Mouse (Mus musculus): Measurements from ENCODE around the gene Hnrnpu. TPM values are rescaled to one million over a fixed set of nuclear protein-coding genes. Genes with fewer than 3 reads are reported as not detected.
A peak's percentile ranks its signal among the peaks of the same experiment; 100 is the strongest.

The Hnrnpu gene
- total RNA-seq, 2 experiments from 2014 or later, result 135 to 140 TPM

- intact Hi-C loops (cut with DNase I), result loop anchor here (1.0 kb wide), 3 partner anchors 19 to 69 kb away; partner anchors contain the start of gene Efcab2
- peak; percentile 75 for DNase-seq
- Histone ChIP-seq H3K27ac (peak overlapping the region; percentile 100), H3K4me3 (peak overlapping the region; percentile 81)
- no peak for TF ChIP-seq CTCF (IDR thresholded peaks at IDR 0.05)
These were observed 668 bp downstream of the Hnrnpu start for GRCm38 (mm10) chr1:178336777-178337481.

- DNase-seq, result peak; percentile 99
- H3K27ac ChIP-seq, result peak overlapping the region; percentile 100
- TF ChIP-seq CTCF (IDR thresholded peaks at IDR 0.05), result no peak
- peak overlapping the region; percentile 81 for H3K4me3 ChIP-seq
- intact Hi-C loops (cut with DNase I), result loop anchor here (1.0 kb wide), 1 partner anchor 18 kb away; no protein-coding TSS in a partner anchor
These were observed 1.3 kb downstream of the Hnrnpu start for GRCm38 (mm10) chr1:178336289-178336775.

- DNase-seq, result no peak
- peak overlapping the region; percentile 81 for H3K4me3 ChIP-seq
- no peak for TF ChIP-seq CTCF (IDR thresholded peaks at IDR 0.05)
- intact Hi-C loops (cut with DNase I), result loop anchor here (1.0 kb wide), 1 partner anchor 18 kb away; no protein-coding TSS in a partner anchor
- peak overlapping the region; percentile 100 for H3K27ac ChIP-seq
These were observed 1.7 kb downstream of the Hnrnpu start for GRCm38 (mm10) chr1:178335860-178336261.

GRCm38 (mm10) chr1:178329946-178330345 is 7.7 kb downstream of the Hnrnpu start:
- Histone ChIP-seq H3K4me3 (no peak overlapping the region; the same call in 1 of the 2 replicates), H3K27ac (no peak overlapping the region)
- no peak for DNase-seq
- TF ChIP-seq CTCF (IDR thresholded peaks at IDR 0.05), result no peak
- intact Hi-C loops (cut with DNase I), result no loop called here

- Histone ChIP-seq H3K4me3 (no peak overlapping the region), H3K27ac (no peak overlapping the region)
- TF ChIP-seq CTCF (IDR thresholded peaks at IDR 0.05), result no peak
- intact Hi-C loops (cut with DNase I), result no loop called here
- no peak for DNase-seq
These were observed 8.6 kb downstream of the Hnrnpu start for GRCm38 (mm10) chr1:178329017-178329416.

GRCm38 (mm10) chr1:178326950-178327349 is 10.6 kb downstream of the Hnrnpu start:
- no peak for TF ChIP-seq CTCF (IDR thresholded peaks at IDR 0.05)
- intact Hi-C loops (cut with DNase I), result no loop called here
- H3K27ac ChIP-seq, result no peak overlapping the region
- H3K4me3 ChIP-seq, result no peak overlapping the region
- no peak for DNase-seq

- intact Hi-C loops (cut with DNase I), result no loop called here
- no peak for TF ChIP-seq CTCF (IDR thresholded peaks at IDR 0.05)
- no peak for DNase-seq
- Histone ChIP-seq H3K4me3 (no peak overlapping the region), H3K27ac (no peak overlapping the region)
These were observed 11.2 kb downstream of the Hnrnpu start for GRCm38 (mm10) chr1:178326357-178326756.

- H3K27ac ChIP-seq, result no peak overlapping the region
- intact Hi-C loops (cut with DNase I), result no loop called here
These were observed 13.0 kb downstream of the Hnrnpu start for GRCm38 (mm10) chr1:178324568-178324967.

GRCm38 (mm10) chr1:178323235-178323634 is 14.4 kb downstream of the Hnrnpu start:
- no peak for DNase-seq
- intact Hi-C loops (cut with DNase I), result no loop called here
- H3K27ac ChIP-seq, result no peak overlapping the region; the same call in 1 of the 2 replicates
- no peak overlapping the region for H3K4me3 ChIP-seq
- TF ChIP-seq CTCF (IDR thresholded peaks at IDR 0.05), result no peak

More at GRCm38 (mm10) chr1:178324568-178324967, 13.0 kb downstream of the Hnrnpu start:
- no peak for TF ChIP-seq CTCF (IDR thresholded peaks at IDR 0.05)
- H3K4me3 ChIP-seq, result no peak overlapping the region
- no peak for DNase-seq

GRCm38 (mm10) chr1:178321730-178322357 is 15.8 kb downstream of the Hnrnpu start:
- H3K27ac ChIP-seq, result peak overlapping the region; percentile 100; the same call in 1 of the 2 replicates
- no peak for TF ChIP-seq CTCF (IDR thresholded peaks at IDR 0.05)
- intact Hi-C loops (cut with DNase I), result loop anchor here (1.0 kb wide), 2 partner anchors 9 to 12 kb away; no protein-coding TSS in a partner anchor
- no peak for DNase-seq
- peak overlapping the region; percentile 94; the same call in 1 of the 2 replicates for H3K4me3 ChIP-seq

GRCm38 (mm10) chr1:178320723-178321590 is 16.6 kb downstream of the Hnrnpu start:
- no peak for DNase-seq
- H3K4me3 ChIP-seq, result peak overlapping the region; percentile 94
- peak overlapping the region; percentile 100 for H3K27ac ChIP-seq
- intact Hi-C loops (cut with DNase I), result loop anchor here (1.0 kb wide), 1 partner anchor 13 kb away; no protein-coding TSS in a partner anchor
- TF ChIP-seq CTCF (IDR thresholded peaks at IDR 0.05), result no peak
